15 mouse cellular contexts compared by ENCODE assay signal in genomic region chr19:20409541-20410528, GRCm38 (mm10). TPM values are rescaled to one million over a fixed set of nuclear protein-coding genes. Genes with fewer than 3 reads are reported as not detected.
DNase-seq lines count a peak whose midpoint lies in the region; ATAC-seq lines count a peak whose summit lies in the region.
"Had no signal": no experiment of that assay in that cellular context is flagged by ENCODE, and none has a peak within 500 bp of the region (broad histone marks: within the 10 kb centered on the region; RNA-seq: fewer than 3 reads in every experiment).

No protein-coding gene starts in this region.

- no peaks in the 10 kb centered on the region for H3K36me3 ChIP-seq in lung, embryonic 15.5 days
- H3K36me3 ChIP-seq in midbrain, embryonic 10.5 days = no peaks in the 10 kb centered on the region
- H3K36me3 ChIP-seq: liver, embryonic 13.5 days; midbrain, embryonic 15.5 days had no signal

- ATAC-seq in lung, embryonic 15.5 days (ENCODE audit: borderline replicate concordance, extremely low read depth, low FRiP score, low TSS enrichment) = no peak
- peak; percentile 75 for ATAC-seq in activated CD4-positive, CD25-positive, alpha-beta regulatory T cell, adult 4 months
- peak; percentile 94 for ATAC-seq in megakaryocyte, adult 5-6 weeks (ENCODE audit: poor library complexity, severe bottlenecking)
- ATAC-seq: intestine, embryonic 16.5 days; midbrain, embryonic 15.5 days had no signal

- peak overlapping the region; percentile 48; the same call in 1 of the 2 replicates for H3K27ac ChIP-seq in lung, embryonic 15.5 days
- no peak overlapping the region for H3K27ac ChIP-seq in midbrain, embryonic 10.5 days (replicated peaks)
- H3K27ac ChIP-seq: layer of hippocampus, adult 2 months; liver, embryonic 13.5 days; midbrain, embryonic 15.5 days had no signal

- H3K27me3 ChIP-seq in lung, embryonic 15.5 days = no peaks in the 10 kb centered on the region
- H3K27me3 ChIP-seq in midbrain, embryonic 10.5 days (ENCODE audit: low read depth, poor library complexity, severe bottlenecking) = no peaks in the 10 kb centered on the region
- H3K27me3 ChIP-seq: liver, embryonic 13.5 days; midbrain, embryonic 15.5 days had no signal

- H3K9me3 ChIP-seq in lung, embryonic 15.5 days = no peaks in the 10 kb centered on the region
- H3K9me3 ChIP-seq in midbrain, embryonic 10.5 days (replicated peaks) = no peaks in the 10 kb centered on the region
- H3K9me3 ChIP-seq: liver, embryonic 13.5 days; midbrain, embryonic 15.5 days had no signal

- no peak for DNase-seq in lung, postnatal 14 days
- peak; percentile 31 for DNase-seq in CD4-positive helper T cell, adult 2 months (ENCODE audit: low read depth, low spot score)
- no peak for DNase-seq in left cerebral cortex, adult 9 months (ENCODE audit: low spot score in 2 of 2)
- no peak for DNase-seq in midbrain, embryonic 10.5 days (ENCODE audit: low spot score)
- no peak for DNase-seq in right cerebral cortex, postnatal 14 days
- DNase-seq: adrenal gland, postnatal 36 days; cerebellum, adult 2 months; heart, postnatal 14 days; liver, embryonic 13.5 days had no signal

- WGBS in lung, embryonic 15.5 days = 22% methylated on average over 9 of the region's 9 CpGs
- WGBS in midbrain, embryonic 10.5 days = 85% methylated on average over 9 of the region's 9 CpGs

- H3K9ac ChIP-seq in lung, embryonic 15.5 days = no peak overlapping the region
- H3K9ac ChIP-seq: liver, embryonic 13.5 days; midbrain, embryonic 15.5 days had no signal

- H3K4me1 ChIP-seq in lung, embryonic 15.5 days = peaks cover 14% of the 10 kb centered on the region; the same call in 1 of the 2 replicates
- no peaks in the 10 kb centered on the region for H3K4me1 ChIP-seq in midbrain, embryonic 10.5 days
- H3K4me1 ChIP-seq: liver, embryonic 13.5 days; midbrain, embryonic 15.5 days had no signal

- H3K4me3 ChIP-seq in lung, embryonic 15.5 days = no peak overlapping the region
- H3K4me3 ChIP-seq in midbrain, embryonic 10.5 days = no peak overlapping the region
- H3K4me3 ChIP-seq: layer of hippocampus, adult 2 months; liver, embryonic 13.5 days; midbrain, embryonic 15.5 days had no signal

- H3K4me2 ChIP-seq in lung, embryonic 15.5 days = no peak overlapping the region
- H3K4me2 ChIP-seq: liver, embryonic 13.5 days; midbrain, embryonic 15.5 days had no signal

RNA-seq across cellular contexts. Expression of gene Anxa1, which starts 19.1 kb away (rescaled TPM):
- 182 and 191 TPM in 2 replicates for polyA plus RNA-seq in lung, embryonic 15.5 days (2015; fragmentation: Nextera tagmentation; extraction: Ambion mirVana)
- 10 to 100 TPM in 1 of 2 experiments, 1 to 10 TPM in 1; 8.3 to 10.4 TPM for polyA plus RNA-seq in activated CD4-positive, CD25-positive, alpha-beta regulatory T cell, adult 4 months (2017; shearing (Covaris generic))
- 1,533 and 1,715 TPM in 2 replicates for total RNA-seq in megakaryocyte, adult 5-6 weeks (2015)
- 1,919 and 2,040 TPM in 2 replicates for total RNA-seq in megakaryocyte, adult 5-6 weeks (2017)
- polyA plus RNA-seq in midbrain, embryonic 10.5 days (2016; fragmentation: Nextera tagmentation; extraction: Ambion mirVana) = 1.6 and 3.1 TPM in 2 replicates

Comparison
In these comparisons a context has a peak if more than half of its experiments do, and no peak if none do; other contexts are left out.
1. RNA of gene Anxa1, which starts 19.1 kb away (polyA plus RNA-seq): 182 to 191 TPM in lung, embryonic 15.5 days; 8.3 to 10.4 TPM in activated CD4-positive, CD25-positive, alpha-beta regulatory T cell, adult 4 months and 1.6 to 3.1 TPM in midbrain, embryonic 10.5 days; every median in the first group is over 10 times any median in the second.